Mouse (Mus musculus) heart, embryonic 10.5 days (tissue): Measurements from ENCODE around the gene Nhej1. TPM values are rescaled to one million over a fixed set of nuclear protein-coding genes. Genes with fewer than 3 reads are reported as not detected.

ENCODE experiments used
- DNase-seq: peaks from one replicate; pipeline ENCODE4 v3.0.0-alpha.2; 2017; ENCODE audit warnings: low spot score
- H3K27ac ChIP-seq: fragments of 300-500 bp; sonication (generic); 2 replicates; pipeline ENCODE4 v1.5.1; 2016; ENCODE audit warnings: mild to moderate bottlenecking
- H3K27me3 ChIP-seq: fragments of 300-500 bp; sonication (generic); 2 replicates; pipeline ENCODE4 v1.6.1; 2016; ENCODE audit warnings: mild to moderate bottlenecking; ENCODE audit not compliant: poor library complexity, insufficient read depth, severe bottlenecking
- H3K36me3 ChIP-seq: fragments of 300-500 bp; sonication (generic); 2 replicates; pipeline ENCODE4 v1.6.1; 2016; ENCODE audit warnings: mild to moderate bottlenecking, moderate library complexity
- H3K4me1 ChIP-seq: fragments of 300-500 bp; sonication (generic); 2 replicates; pipeline ENCODE4 v1.6.1; 2016; ENCODE audit warnings: mild to moderate bottlenecking
- H3K4me3 ChIP-seq: fragments of 300-500 bp; sonication (generic); 2 replicates; pipeline ENCODE4 v1.5.1; 2016; ENCODE audit warnings: mild to moderate bottlenecking, moderate library complexity
- H3K9me3 ChIP-seq: fragments of 300-500 bp; sonication (generic); 2 replicates; pipeline ENCODE4 v1.6.1; 2016; ENCODE audit warnings: mild to moderate bottlenecking, moderate library complexity
- WGBS: fragments of 180-500 bp; shearing (Covaris S2); methylation state at CpG from one replicate; pipeline ENCODE4 v1.1.7; 2016; 5-methylcytosine and 5-hydroxymethylcytosine counted together
- polyA plus RNA-seq: library from polyadenylated mRNA; unstranded; fragments of >200 nt; fragmentation: Nextera tagmentation; extraction: Ambion mirVana; gene quantifications from 2 replicates; pipeline ENCODE4 v1.2.1, GENCODE M21; 2016

The Nhej1 gene
- polyA plus RNA-seq, 1 experiment from 2014 or later, result 10.3 TPM

DNA sequence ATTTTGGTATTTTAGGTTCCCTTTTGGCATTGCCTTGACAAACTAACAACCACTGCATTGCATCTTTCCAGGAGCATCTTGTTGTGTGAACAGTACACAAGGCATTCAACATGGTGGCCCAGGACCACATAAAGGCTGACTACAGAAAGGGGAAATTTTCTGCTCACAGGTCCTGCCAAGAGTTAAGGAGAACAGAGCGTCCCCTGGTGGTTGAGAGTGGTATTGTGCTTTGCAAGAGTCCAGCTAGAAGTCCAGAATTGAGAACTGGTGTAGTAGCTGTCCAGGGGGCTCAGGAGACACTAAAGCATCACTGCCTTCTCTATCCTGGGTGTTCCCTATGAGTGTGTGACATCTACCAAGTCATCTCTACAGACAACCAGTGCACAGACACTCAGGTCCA lies 124.5 kb downstream of the Nhej1 start:
- WGBS, result 3% methylated on average over 1 of the region's 1 CpGs
- Histone ChIP-seq H3K4me1 (no peaks in the 10 kb centered on the region), H3K36me3 (no peaks in the 10 kb centered on the region), H3K4me3 (no peak overlapping the region), H3K27ac (no peak overlapping the region), H3K27me3 (no peaks in the 10 kb centered on the region), H3K9me3 (no peaks in the 10 kb centered on the region)
- DNase-seq, result no peak

DNA sequence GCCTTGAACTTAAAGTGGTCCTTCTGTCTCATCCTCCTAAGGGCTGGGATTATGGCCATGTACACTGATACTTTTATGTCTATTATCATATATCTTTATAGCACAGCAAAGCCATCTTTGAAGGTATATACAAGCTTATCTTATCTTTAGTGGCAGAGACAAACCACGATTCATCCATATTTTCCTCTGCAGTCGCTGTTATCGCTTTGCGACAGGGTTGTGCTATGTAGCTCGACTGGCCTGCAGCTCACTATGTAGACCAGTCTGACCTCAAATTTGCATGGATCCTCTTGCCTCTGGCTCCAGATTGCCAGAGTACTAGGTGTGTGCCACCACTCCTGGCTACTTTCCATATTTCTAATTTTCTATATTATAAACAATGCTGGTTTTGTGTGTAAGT lies 125.8 kb downstream of the Nhej1 start:
- Histone ChIP-seq H3K27me3 (no peaks in the 10 kb centered on the region), H3K4me3 (no peak overlapping the region), H3K27ac (no peak overlapping the region), H3K36me3 (no peaks in the 10 kb centered on the region), H3K9me3 (no peaks in the 10 kb centered on the region), H3K4me1 (no peaks in the 10 kb centered on the region)
- 69% methylated on average over 5 of the region's 5 CpGs for WGBS
- DNase-seq, result no peak

- no peak for DNase-seq
- Histone ChIP-seq H3K36me3 (no peaks in the 10 kb centered on the region), H3K27me3 (no peaks in the 10 kb centered on the region), H3K27ac (no peak overlapping the region), H3K4me1 (no peaks in the 10 kb centered on the region), H3K4me3 (no peak overlapping the region), H3K9me3 (no peaks in the 10 kb centered on the region)
- 69% methylated on average over 2 of the region's 2 CpGs for WGBS
These were observed 127.8 kb downstream of the Nhej1 start for GRCm38 (mm10) chr1:74997231-74997630.

- Histone ChIP-seq H3K27ac (no peak overlapping the region), H3K4me1 (peaks cover 8% of the 10 kb centered on the region; the same call in 1 of the 2 replicates), H3K36me3 (no peaks in the 10 kb centered on the region), H3K27me3 (no peaks in the 10 kb centered on the region), H3K4me3 (no peak overlapping the region), H3K9me3 (no peaks in the 10 kb centered on the region)
- no peak for DNase-seq
- 76% methylated on average over 8 of the region's 8 CpGs for WGBS
These were observed 148.0 kb downstream of the Nhej1 start for GRCm38 (mm10) chr1:74977001-74977400.

DNA sequence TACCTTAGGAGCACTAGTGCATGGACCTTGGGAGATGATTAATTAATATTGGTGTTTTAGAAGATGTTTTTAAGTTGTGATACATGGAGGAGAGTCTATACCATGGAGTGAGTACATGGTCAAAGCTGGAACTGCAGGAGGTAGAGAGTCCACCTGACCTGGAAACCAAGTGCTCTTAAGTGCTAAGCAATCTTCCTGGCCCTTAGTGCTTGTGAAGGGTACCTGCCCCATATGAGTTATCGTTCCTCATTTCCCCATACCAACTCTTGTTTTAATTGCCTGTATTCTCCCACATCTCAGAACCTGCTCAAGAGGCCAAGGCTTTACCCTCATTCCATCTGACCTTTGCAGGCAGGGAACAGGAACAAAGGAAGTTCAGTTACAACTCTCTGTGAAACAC lies 149.1 kb downstream of the Nhej1 start:
- no peaks in the 10 kb centered on the region for H3K27me3 ChIP-seq
- no peak for DNase-seq
- WGBS, result 97% methylated on average over 1 of the region's 1 CpGs
- no peaks in the 10 kb centered on the region for H3K36me3 ChIP-seq
- peaks cover 12% of the 10 kb centered on the region; the same call in 1 of the 2 replicates for H3K4me1 ChIP-seq
- H3K27ac ChIP-seq, result no peak overlapping the region
- no peaks in the 10 kb centered on the region for H3K9me3 ChIP-seq
- H3K4me3 ChIP-seq, result no peak overlapping the region

GRCm38 (mm10) chr1:74973590-74973989 lies 151.4 kb downstream of the Nhej1 start:
- Histone ChIP-seq H3K27me3 (no peaks in the 10 kb centered on the region), H3K4me1 (peaks cover 9% of the 10 kb centered on the region; the same call in 1 of the 2 replicates), H3K36me3 (no peaks in the 10 kb centered on the region), H3K4me3 (no peak overlapping the region), H3K27ac (no peak overlapping the region), H3K9me3 (no peaks in the 10 kb centered on the region)
- DNase-seq, result no peak
- WGBS, result 78% methylated on average over 6 of the region's 6 CpGs

GRCm38 (mm10) chr1:74971353-74972050 lies 153.5 kb downstream of the Nhej1 start:
- H3K4me1 ChIP-seq, result peaks cover 13% of the 10 kb centered on the region; the same call in 1 of the 2 replicates
- H3K36me3 ChIP-seq, result no peaks in the 10 kb centered on the region
- H3K9me3 ChIP-seq, result no peaks in the 10 kb centered on the region
- WGBS, result 54% methylated on average over 4 of the region's 4 CpGs
- DNase-seq, result no peak
- no peak overlapping the region for H3K27ac ChIP-seq
- 0 out of 2 replicates have a peak, but pooled peaks cover 5% of the 10 kb centered on the region for H3K27me3 ChIP-seq
- H3K4me3 ChIP-seq, result no peak overlapping the region

DNA sequence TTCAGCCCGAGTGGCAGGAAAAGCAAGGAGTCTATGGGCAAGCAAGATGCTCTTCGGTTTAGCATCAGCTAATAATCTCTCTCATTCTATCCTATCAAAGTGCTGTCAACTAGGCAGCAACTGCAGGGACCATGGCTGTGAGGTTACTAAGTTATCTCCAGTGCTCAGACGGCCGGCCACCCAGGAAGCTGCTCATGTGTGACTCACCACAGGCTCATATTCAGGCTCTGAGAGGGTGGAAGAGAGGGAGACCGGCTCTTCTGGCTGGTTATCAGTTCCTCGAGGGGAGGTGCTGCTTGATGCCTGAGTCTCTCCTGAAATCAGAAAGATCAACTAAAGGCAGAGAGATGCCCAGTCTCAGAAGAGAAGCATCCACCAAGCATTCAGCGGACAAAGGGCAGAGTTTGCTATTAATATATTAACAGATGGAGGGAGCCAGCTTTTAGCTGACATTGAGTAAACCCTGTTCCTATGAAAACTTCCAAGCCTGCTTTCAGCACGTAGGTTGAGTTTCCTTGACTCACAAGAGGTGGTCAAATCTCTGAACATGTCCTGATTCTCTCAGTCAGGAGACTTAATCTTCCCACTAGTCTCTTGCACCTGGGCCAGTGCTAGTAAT lies 156.9 kb downstream of the Nhej1 start:
- peaks cover 19% of the 10 kb centered on the region for H3K4me1 ChIP-seq
- peaks cover 14% of the 10 kb centered on the region for H3K27me3 ChIP-seq
- no peak overlapping the region for H3K4me3 ChIP-seq
- no peak for DNase-seq
- H3K9me3 ChIP-seq, result no peaks in the 10 kb centered on the region
- H3K36me3 ChIP-seq, result no peaks in the 10 kb centered on the region
- H3K27ac ChIP-seq, result no peak overlapping the region
- WGBS, result 37% methylated on average over 8 of the region's 8 CpGs

GRCm38 (mm10) chr1:74964494-74965215 lies 160.3 kb downstream of the Nhej1 start:
- Histone ChIP-seq H3K27me3 (peaks cover 32% of the 10 kb centered on the region), H3K27ac (peak overlapping the region; percentile 65), H3K36me3 (no peaks in the 10 kb centered on the region), H3K4me3 (peak overlapping the region; percentile 45), H3K4me1 (peaks cover 14% of the 10 kb centered on the region), H3K9me3 (no peaks in the 10 kb centered on the region)
- WGBS, result 19% methylated on average over 16 of the region's 16 CpGs
- DNase-seq, result peak; percentile 91

- DNase-seq, result no peak
- H3K27me3 ChIP-seq, result peaks cover 42% of the 10 kb centered on the region
- WGBS, result 80% methylated on average over 5 of the region's 5 CpGs
These were observed 162.2 kb downstream of the Nhej1 start for GRCm38 (mm10) chr1:74962853-74963227.

GRCm38 (mm10) chr1:74962126-74962852 lies 162.7 kb downstream of the Nhej1 start:
- WGBS, result 70% methylated on average over 5 of the region's 5 CpGs
- peaks cover 45% of the 10 kb centered on the region for H3K27me3 ChIP-seq

More at GRCm38 (mm10) chr1:74962853-74963227, 162.2 kb downstream of the Nhej1 start:
- no peaks in the 10 kb centered on the region for H3K9me3 ChIP-seq
- H3K4me3 ChIP-seq, result no peak overlapping the region
- peaks cover 8% of the 10 kb centered on the region for H3K4me1 ChIP-seq
- H3K27ac ChIP-seq, result no peak overlapping the region
- H3K36me3 ChIP-seq, result no peaks in the 10 kb centered on the region

GRCm38 (mm10) chr1:74961722-74962121 lies 163.3 kb downstream of the Nhej1 start:
- H3K27me3 ChIP-seq, result peaks cover 47% of the 10 kb centered on the region
- no peak overlapping the region for H3K27ac ChIP-seq
- H3K9me3 ChIP-seq, result no peaks in the 10 kb centered on the region
- H3K36me3 ChIP-seq, result no peaks in the 10 kb centered on the region
- no peak overlapping the region for H3K4me3 ChIP-seq
- 81% methylated on average over 7 of the region's 7 CpGs for WGBS
- no peak for DNase-seq
- peaks cover 6% of the 10 kb centered on the region for H3K4me1 ChIP-seq

More at GRCm38 (mm10) chr1:74962126-74962852, 162.7 kb downstream of the Nhej1 start:
- no peaks in the 10 kb centered on the region for H3K9me3 ChIP-seq
- H3K4me1 ChIP-seq, result peaks cover 6% of the 10 kb centered on the region
- no peak overlapping the region for H3K4me3 ChIP-seq
- H3K36me3 ChIP-seq, result no peaks in the 10 kb centered on the region
- no peak for DNase-seq
- no peak overlapping the region for H3K27ac ChIP-seq
